In genomic region chr4:118218521-118218920, GRCm38 (mm10) we compare ENCODE assay signal across 24 mouse cellular contexts. TPM values are rescaled to one million over a fixed set of nuclear protein-coding genes. Genes with fewer than 3 reads are reported as not detected.
DNase-seq lines count a peak whose midpoint lies in the region; ATAC-seq and TF ChIP-seq lines count a peak whose summit lies in the region.
"Had no signal": no experiment of that assay in that cellular context is flagged by ENCODE, and none has a peak within 500 bp of the region (broad histone marks: within the 10 kb centered on the region; RNA-seq: fewer than 3 reads in every experiment).

No protein-coding gene starts in this region.

- DNase-seq in hindbrain, embryonic 14.5 days (ENCODE audit: low spot score) = no peak
- peak; percentile 91 for DNase-seq in kidney, adult 2 months
- peak; percentile 84 for DNase-seq in kidney, adult 9 months
- DNase-seq in kidney, postnatal 25 days = peak; percentile 69 to 88
- no peak for DNase-seq in lung, adult 18-20 months
- DNase-seq in testis, postnatal 10 days (ENCODE audit: low spot score) = no peak
- DNase-seq: adrenal gland, postnatal 10 days; B cell, adult 2 months; cerebellum, adult 11 months; cerebellum, adult 8-10 months; cerebellum, postnatal 14 days; embryo, embryonic 11 days; gastrocnemius, postnatal 10 days; heart, adult 18-20 months; heart, postnatal 10 days; heart, postnatal 4 days had no signal

- H3K27me3 ChIP-seq in hindbrain, embryonic 13.5 days = no peaks in the 10 kb centered on the region
- no peaks in the 10 kb centered on the region for H3K27me3 ChIP-seq in hindbrain, embryonic 14.5 days (ENCODE audit: control insufficient read depth, insufficient read depth, low read length)
- no peaks in the 10 kb centered on the region for H3K27me3 ChIP-seq in kidney, adult 2 months (replicated peaks; ENCODE audit: control insufficient read depth, insufficient read depth, low read length)
- H3K27me3 ChIP-seq in kidney, embryonic 14.5 days (ENCODE audit: control insufficient read depth, insufficient read depth, low read length) = no peaks in the 10 kb centered on the region
- H3K27me3 ChIP-seq: embryonic facial prominence, embryonic 15.5 days; forebrain, embryonic 15.5 days had no signal

- 93% methylated on average over 5 of the region's 5 CpGs for WGBS in hindbrain, embryonic 13.5 days
- 90% methylated on average over 5 of the region's 5 CpGs for WGBS in hindbrain, embryonic 14.5 days
- WGBS in kidney, adult 2 months = 77% methylated on average over 5 of the region's 5 CpGs
- 98% methylated on average over 5 of the region's 5 CpGs for WGBS in kidney, embryonic 14.5 days

- no peak overlapping the region for H3K4me2 ChIP-seq in hindbrain, embryonic 13.5 days
- no peak overlapping the region for H3K4me2 ChIP-seq in hindbrain, embryonic 14.5 days (replicated peaks)
- no peak overlapping the region for H3K4me2 ChIP-seq in kidney, embryonic 14.5 days (replicated peaks; ENCODE audit: low read depth, low read length)
- H3K4me2 ChIP-seq: embryonic facial prominence, embryonic 15.5 days; forebrain, embryonic 15.5 days had no signal

- no peak for ATAC-seq in hindbrain, embryonic 13.5 days (ENCODE audit: low FRiP score)
- no peak for ATAC-seq in hindbrain, embryonic 14.5 days (ENCODE audit: low FRiP score)
- no peak for ATAC-seq in kidney, embryonic 14.5 days (ENCODE audit: low FRiP score, low TSS enrichment)
- ATAC-seq: CD4-positive, CD25-positive, alpha-beta regulatory T cell, adult 4 months; forebrain, embryonic 15.5 days had no signal

- no peak overlapping the region for H3K27ac ChIP-seq in hindbrain, embryonic 13.5 days
- H3K27ac ChIP-seq in hindbrain, embryonic 14.5 days = no peak overlapping the region
- H3K27ac ChIP-seq in kidney, adult 2 months (ENCODE audit: insufficient read depth, low read depth, low read length) = peak overlapping the region; percentile 52
- no peak overlapping the region for H3K27ac ChIP-seq in kidney, embryonic 14.5 days (ENCODE audit: low read depth, low read length)
- H3K27ac ChIP-seq: embryonic facial prominence, embryonic 15.5 days; forebrain, embryonic 15.5 days; heart, embryonic 10.5 days had no signal

- H3K4me1 ChIP-seq in hindbrain, embryonic 13.5 days (replicated peaks) = no peaks in the 10 kb centered on the region
- no peaks in the 10 kb centered on the region for H3K4me1 ChIP-seq in hindbrain, embryonic 14.5 days (replicated peaks; ENCODE audit: control insufficient read depth, insufficient read depth, low read length)
- peaks cover 16% of the 10 kb centered on the region for H3K4me1 ChIP-seq in kidney, adult 2 months (ENCODE audit: control insufficient read depth, insufficient read depth, low read length)
- no peaks in the 10 kb centered on the region for H3K4me1 ChIP-seq in kidney, embryonic 14.5 days (ENCODE audit: control insufficient read depth, insufficient read depth, low read length)
- H3K4me1 ChIP-seq: forebrain, embryonic 15.5 days; heart, embryonic 10.5 days had no signal

- peak overlapping the region; percentile 39; the same call in 1 of the 2 replicates for H3K9ac ChIP-seq in hindbrain, embryonic 13.5 days
- no peak overlapping the region for H3K9ac ChIP-seq in hindbrain, embryonic 14.5 days
- H3K9ac ChIP-seq in kidney, embryonic 14.5 days (ENCODE audit: low read depth, low read length) = no peak overlapping the region
- H3K9ac ChIP-seq: embryonic facial prominence, embryonic 15.5 days; forebrain, embryonic 15.5 days had no signal

- no peak for TF ChIP-seq CTCF in kidney, adult 2 months (conservative IDR thresholded peaks at IDR 0.05; ENCODE audit: insufficient read depth, insufficient read length, low read depth, low read length)

- H3K9me3 ChIP-seq in hindbrain, embryonic 13.5 days = no peaks in the 10 kb centered on the region
- H3K9me3 ChIP-seq in hindbrain, embryonic 14.5 days (ENCODE audit: control insufficient read depth, low read length) = no peaks in the 10 kb centered on the region
- no peaks in the 10 kb centered on the region for H3K9me3 ChIP-seq in kidney, embryonic 14.5 days (ENCODE audit: control insufficient read depth, low read length)
- H3K9me3 ChIP-seq: embryonic facial prominence, embryonic 15.5 days; forebrain, embryonic 15.5 days; G1E; heart, embryonic 10.5 days had no signal

- H3K36me3 ChIP-seq in hindbrain, embryonic 13.5 days = peaks cover 100% of the 10 kb centered on the region
- peaks cover 98% of the 10 kb centered on the region for H3K36me3 ChIP-seq in hindbrain, embryonic 14.5 days (replicated peaks; ENCODE audit: control insufficient read depth, insufficient read depth)
- peaks cover 2% of the 10 kb centered on the region; the same call in 1 of the 2 replicates for H3K36me3 ChIP-seq in kidney, adult 2 months (ENCODE audit: control insufficient read depth, insufficient read depth, low read length)
- H3K36me3 ChIP-seq in kidney, embryonic 14.5 days (ENCODE audit: control insufficient read depth, insufficient read depth, low read length) = peaks cover 88% of the 10 kb centered on the region
- H3K36me3 ChIP-seq: G1E had no signal

- TF ChIP-seq POLR2A in kidney, adult 2 months (IDR thresholded peaks at IDR 0.05; ENCODE audit: low read depth, low read length) = no peak

- H3K4me3 ChIP-seq in hindbrain, embryonic 13.5 days = no peak overlapping the region
- H3K4me3 ChIP-seq in hindbrain, embryonic 14.5 days (replicated peaks; ENCODE audit: low read length) = no peak overlapping the region
- H3K4me3 ChIP-seq in kidney, adult 2 months (ENCODE audit: insufficient read depth, low read depth, low read length) = no peak overlapping the region
- H3K4me3 ChIP-seq in kidney, embryonic 14.5 days (ENCODE audit: low read length) = no peak overlapping the region
- H3K4me3 ChIP-seq: embryonic facial prominence, embryonic 15.5 days; erythroblast, embryonic 14.5 days; forebrain, embryonic 15.5 days; heart, embryonic 10.5 days had no signal

RNA-seq across cellular contexts. Expression of gene Kdm4a, which starts 38.7 kb away (rescaled TPM):
- 52.0 and 55.1 TPM in 2 replicates for polyA plus RNA-seq in hindbrain, embryonic 13.5 days (2015; fragmentation: Nextera tagmentation; extraction: Ambion mirVana)
- 52.8 and 53.7 TPM in 2 replicates for polyA plus RNA-seq in hindbrain, embryonic 14.5 days (2014; fragmentation: Nextera tagmentation; extraction: Ambion mirVana)
- 31.9 and 34.0 TPM in 2 replicates for polyA plus RNA-seq in kidney, adult 2 months (2012; rRNA removed)
- polyA plus RNA-seq in kidney, embryonic 14.5 days (2014; fragmentation: Nextera tagmentation; extraction: Ambion mirVana) = 35.2 and 58.8 TPM in 2 replicates

Comparison
In these comparisons a context has a peak if more than half of its experiments do, and no peak if none do; other contexts are left out.
1. DNase-seq: peak in kidney, adult 2 months (single experiment), kidney, adult 9 months (single experiment) and kidney, postnatal 25 days (2 of 2); none in hindbrain, embryonic 14.5 days (single experiment), lung, adult 18-20 months (0 of 2) and testis, postnatal 10 days (single experiment).